Mouse (Mus musculus) heart, postnatal 14 days (tissue): ENCODE results near the gene Bves. TPM values are rescaled to one million over a fixed set of nuclear protein-coding genes. Genes with fewer than 3 reads are reported as not detected.
"Not testable (repeated sequence)": the region's sequence is repeated elsewhere in the genome, so short reads cannot be mapped to it uniquely, and the experiment has no call there.

Experiments used
- DNase-seq, 2 experiments: peaks; one replicate each; pipeline ENCODE4 v3.0.0; 2021 to 2022
- intact Hi-C: fragments of 180-260 bp; cut with DNase I; formaldehyde crosslinking; loops from one replicate; pipeline ENCODE4 v1.15.1; 2025
- long read RNA-seq, 2 experiments: library from polyadenylated mRNA; stranded (forward); transcript quantifications; one replicate each; pipeline ENCODE4 v2.0.0; 2021
- total RNA-seq, 2 experiments: library from RNA; stranded (reverse); gene quantifications; 2 replicates each; pipeline ENCODE4 v1.2.3; 2021

Bves gene
- 10 to 100 TPM; 42.1 to 42.8 TPM for total RNA-seq
- long read RNA-seq, experiment 1, full-length matches to known transcripts: 98 of 187 reads
- long read RNA-seq, experiment 1, partial matches to known transcripts: 67 of 187 reads
- long read RNA-seq, experiment 1, other reads (novel, unspliced or antisense): 22 of 187 reads
- long read RNA-seq, experiment 2, full-length matches to known transcripts: 64 of 116 reads
- long read RNA-seq, experiment 2, partial matches to known transcripts: 33 of 116 reads
- long read RNA-seq, experiment 2, other reads (novel, unspliced or antisense): 19 of 116 reads

- DNase-seq: peak; percentile 63 to 69
- intact Hi-C loops: no loop called here
These were observed at the start of gene Bves for GRCm38 (mm10) chr10:45335434-45336422. Gene Bves (plus strand): TSS chr10:45335772.

GRCm38 (mm10) chr10:45288351-45288750, 47.2 kb upstream of the Bves start:
- intact Hi-C loops: no loop called here
- DNase-seq: no peak

GRCm38 (mm10) chr10:45289218-45290105, 46.1 kb upstream of the Bves start:
- intact Hi-C loops: no loop called here
- peak; percentile 57 to 69 for DNase-seq

GRCm38 (mm10) chr10:45290618-45291017, 45.0 kb upstream of the Bves start:
- no peak for DNase-seq
- intact Hi-C loops: no loop called here

GRCm38 (mm10) chr10:45292159-45292558, 43.4 kb upstream of the Bves start:
- intact Hi-C loops, DNase-seq: not testable (repeated sequence)

- DNase-seq: no peak
- intact Hi-C loops: no loop called here
These were observed 40.5 kb upstream of the Bves start for GRCm38 (mm10) chr10:45295093-45295492.

GRCm38 (mm10) chr10:45298503-45298902, 37.1 kb upstream of the Bves start:
- intact Hi-C loops: no loop called here
- no peak for DNase-seq

GRCm38 (mm10) chr10:45299509-45299908, 36.1 kb upstream of the Bves start:
- no peak for DNase-seq
- intact Hi-C loops: no loop called here

- intact Hi-C loops: no loop called here
- DNase-seq: no peak
These were observed 32.1 kb upstream of the Bves start for GRCm38 (mm10) chr10:45303315-45304036.

GRCm38 (mm10) chr10:45305173-45305572, 30.4 kb upstream of the Bves start:
- intact Hi-C loops: no loop called here
- no peak for DNase-seq

- intact Hi-C loops: no loop called here
- DNase-seq: no peak
These were observed 24.4 kb upstream of the Bves start for GRCm38 (mm10) chr10:45311129-45311528.

GRCm38 (mm10) chr10:45311624-45312023, 23.9 kb upstream of the Bves start:
- intact Hi-C loops: no loop called here
- no peak for DNase-seq

- intact Hi-C loops: no loop called here
- no peak for DNase-seq
These were observed 20.7 kb upstream of the Bves start for GRCm38 (mm10) chr10:45314865-45315264.

GRCm38 (mm10) chr10:45318922-45319321, 16.6 kb upstream of the Bves start:
- DNase-seq: no peak
- intact Hi-C loops: no loop called here

GRCm38 (mm10) chr10:45320296-45320695, 15.3 kb upstream of the Bves start:
- DNase-seq: no peak
- intact Hi-C loops: no loop called here

- intact Hi-C loops: no loop called here
These were observed 11.4 kb upstream of the Bves start for GRCm38 (mm10) chr10:45324159-45324558.

GRCm38 (mm10) chr10:45328196-45329000, 7.2 kb upstream of the Bves start:
- no peak for DNase-seq
- intact Hi-C loops: no loop called here

More at GRCm38 (mm10) chr10:45324159-45324558, 11.4 kb upstream of the Bves start:
- DNase-seq: no peak

GRCm38 (mm10) chr10:45334925-45335324, 647 bp upstream of the Bves start:
- intact Hi-C loops: no loop called here
- DNase-seq: no peak

- intact Hi-C loops: no loop called here
- no peak for DNase-seq
These were observed 3.5 kb downstream of the Bves start for GRCm38 (mm10) chr10:45339106-45339505.
